Mouse (Mus musculus): ENCODE data around the gene Akr1b10. TPM values are rescaled to one million over a fixed set of nuclear protein-coding genes. Genes with fewer than 3 reads are reported as not detected.

The Akr1b10 gene
- total RNA-seq, 1 experiment from 2014 or later = 34.4 TPM

DNA sequence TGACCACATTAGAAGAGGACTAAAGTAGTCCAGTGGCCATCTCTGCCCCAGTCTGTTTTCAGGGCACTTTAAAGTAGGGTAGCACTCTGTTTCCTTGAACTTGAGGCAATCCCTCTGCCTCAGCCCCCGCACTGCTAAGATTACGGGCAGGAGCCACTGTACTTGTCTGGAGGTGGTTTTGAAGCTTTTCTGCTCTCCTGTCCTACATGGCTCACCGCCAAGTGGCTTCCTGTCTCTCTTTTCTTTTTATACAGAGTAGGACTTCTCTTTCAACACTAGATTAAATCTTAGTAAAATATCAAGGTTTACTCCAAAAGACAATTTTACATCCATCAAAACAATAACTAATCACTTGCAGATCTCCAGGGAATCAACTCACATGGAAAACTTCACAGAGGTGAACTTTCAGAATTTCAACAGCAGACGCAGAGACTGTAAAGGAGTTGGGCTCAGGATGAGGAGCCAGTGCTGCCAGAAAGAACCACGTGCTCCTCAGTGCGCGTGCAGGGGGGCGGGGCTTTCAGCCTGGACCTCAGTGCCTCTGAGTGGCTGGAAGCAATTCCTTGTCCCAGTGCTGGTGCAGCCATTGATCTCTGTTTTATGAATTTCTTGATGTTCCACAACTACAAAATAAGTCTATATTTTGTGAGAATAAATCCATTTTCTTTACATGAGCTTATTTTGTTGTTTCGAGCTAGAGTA is 57.7 kb downstream of the Akr1b10 start:
- ATAC-seq (ENCODE audit: extremely low read depth, insufficient number of reproducible peaks, low FRiP score, poor library complexity, severe bottlenecking) = no peak

DNA sequence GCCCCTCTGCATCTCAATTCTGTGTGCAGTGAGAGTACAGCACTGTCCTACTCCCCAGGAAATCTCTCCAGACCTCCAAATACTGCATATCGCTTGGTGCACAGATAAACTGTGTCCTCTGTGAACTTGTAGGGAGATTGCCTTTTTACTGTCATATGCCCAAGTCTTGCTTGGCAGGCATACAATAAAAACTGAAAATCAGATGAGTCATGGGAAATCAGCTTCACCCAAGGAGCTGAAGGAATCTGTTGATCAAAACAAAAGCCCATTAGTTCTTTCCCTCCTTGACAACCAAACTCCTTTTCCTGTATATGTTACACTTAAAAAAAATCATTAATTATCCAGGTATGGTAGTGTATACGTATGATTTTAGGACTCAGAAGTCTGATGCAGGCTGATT is 59.8 kb downstream of the Akr1b10 start:
- ATAC-seq (ENCODE audit: extremely low read depth, insufficient number of reproducible peaks, low FRiP score, poor library complexity, severe bottlenecking) = no peak

Other genes with a start within 250 kb of the Akr1b10 start
- gene Slc35b4, start 207.1 kb upstream of the Akr1b10 start, total RNA-seq (2017) = 14.4 and 14.8 TPM in 2 replicates
- 64.4 and 64.6 TPM in 2 replicates for gene Akr1b3, start 66.7 kb upstream of the Akr1b10 start, total RNA-seq (2017)
- gene Akr1b8, start 30.1 kb upstream of the Akr1b10 start, total RNA-seq (2017) = not detected in 2 replicates
- not detected in 2 replicates for gene Akr1b7, start 28.1 kb downstream of the Akr1b10 start, total RNA-seq (2017)
- 165 and 169 TPM in 2 replicates for gene Bpgm, start 92.0 kb downstream of the Akr1b10 start, total RNA-seq (2017)
- gene Cald1, start 214.3 kb downstream of the Akr1b10 start, total RNA-seq (2017) = 6.8 and 7.7 TPM in 2 replicates

All from neutrophil, adult 5-6 weeks (primary cell).